Mouse (Mus musculus): Measurements from ENCODE around the gene Txndc8.

GRCm38 (mm10) chr4:57947476-57947875 lies 61.4 kb downstream of the Txndc8 start:
- no peak for TF ChIP-seq POLR2A (IDR thresholded peaks at IDR 0.05; ENCODE audit: control insufficient read depth, extremely low read depth, insufficient read depth, low read length, poor library complexity)
- no peak for TF ChIP-seq CTCF (IDR thresholded peaks at IDR 0.05; ENCODE audit: borderline replicate concordance, control insufficient read depth, extremely low read depth, insufficient read depth, low read length, poor library complexity)
